Mouse (Mus musculus) midbrain, embryonic 14.5 days (tissue): ENCODE results near the gene Zswim1. TPM values are rescaled to one million over a fixed set of nuclear protein-coding genes. Genes with fewer than 3 reads are reported as not detected.

ENCODE experiments used
- ATAC-seq: fragments of 200-750 bp; cut with Nextera tagmentation; 2 replicates; pipeline ENCODE4 v1.8.0; 2017; ENCODE audit warnings: moderate number of reproducible peaks, moderate library complexity; ENCODE audit not compliant: low FRiP score, low TSS enrichment
- DNase-seq: peaks from one replicate; pipeline ENCODE4 v3.0.0-alpha.2; 2015
- H3K27ac ChIP-seq: fragments of 300-500 bp; sonication (generic); replicated peaks from 2 replicates; pipeline ENCODE4 v1.5.1; 2014; ENCODE audit warnings: mild to moderate bottlenecking, low read depth, low read length, moderate library complexity
- H3K27me3 ChIP-seq: fragments of 300-500 bp; sonication (generic); 2 replicates; pipeline ENCODE4 v1.6.1; 2014; ENCODE audit warnings: low read length, control low read depth, mixed read lengths; ENCODE audit not compliant: control insufficient read depth, insufficient read depth
- H3K36me3 ChIP-seq: fragments of 300-500 bp; sonication (generic); 2 replicates; pipeline ENCODE4 v1.6.1; 2014; ENCODE audit warnings: low read length, control low read depth; ENCODE audit not compliant: control insufficient read depth, insufficient read depth
- H3K4me1 ChIP-seq: fragments of 300-500 bp; sonication (generic); 2 replicates; pipeline ENCODE4 v1.6.1; 2014; ENCODE audit warnings: mild to moderate bottlenecking, antibody characterized with exemption, low read length, control low read depth; ENCODE audit not compliant: control insufficient read depth, insufficient read depth
- H3K4me2 ChIP-seq: fragments of 300-500 bp; sonication (generic); 2 replicates; pipeline ENCODE4 v1.6.1; 2014; ENCODE audit warnings: mild to moderate bottlenecking, low read length, moderate library complexity
- H3K4me3 ChIP-seq: fragments of 300-500 bp; sonication (generic); replicated peaks from 2 replicates; pipeline ENCODE4 v1.5.1; 2014; ENCODE audit warnings: low read depth, low read length
- H3K9ac ChIP-seq: fragments of 300-500 bp; sonication (generic); replicated peaks from 2 replicates; pipeline ENCODE4 v1.6.1; 2014; ENCODE audit warnings: mild to moderate bottlenecking, low read length, moderate library complexity
- H3K9me3 ChIP-seq: fragments of 300-500 bp; sonication (generic); 2 replicates; pipeline ENCODE4 v1.6.1; 2016; ENCODE audit warnings: low read length, control low read depth, mixed read lengths; ENCODE audit not compliant: control insufficient read depth
- WGBS: fragments of 180-500 bp; shearing (Covaris S2); extraction: QIAGEN DNeasy Blood & Tissue Kit; methylation state at CpG from one replicate; pipeline ENCODE4 v1.1.7; 2014; 5-methylcytosine and 5-hydroxymethylcytosine counted together
- polyA plus RNA-seq: library from polyadenylated mRNA; unstranded; fragments of >200 nt; fragmentation: Nextera tagmentation; extraction: Ambion mirVana; gene quantifications from 2 replicates; pipeline ENCODE4 v1.2.1, GENCODE M21; 2014

Zswim1 gene
- polyA plus RNA-seq, 1 experiment from 2014 or later, result 27.8 TPM

GRCm38 (mm10) chr2:164800252-164801004 lies 22.1 kb upstream of the Zswim1 start:
- DNase-seq (no peak), ATAC-seq (no peak)
- H3K9ac ChIP-seq, result no peak overlapping the region
- H3K9me3 ChIP-seq, result no peaks in the 10 kb centered on the region
- H3K4me1 ChIP-seq, result peaks cover 5% of the 10 kb centered on the region
- peaks cover 35% of the 10 kb centered on the region for H3K36me3 ChIP-seq
- no peak overlapping the region for H3K4me3 ChIP-seq
- WGBS, result 95% methylated on average over 13 of the region's 13 CpGs
- no peak overlapping the region for H3K4me2 ChIP-seq
- H3K27ac ChIP-seq, result no peak overlapping the region
- no peaks in the 10 kb centered on the region for H3K27me3 ChIP-seq

- 93% methylated on average over 16 of the region's 16 CpGs for WGBS
- peak overlapping the region; percentile 91; the same call in 1 of the 2 replicates for H3K4me3 ChIP-seq
These were observed 19.1 kb upstream of the Zswim1 start for GRCm38 (mm10) chr2:164803201-164803920.

GRCm38 (mm10) chr2:164803921-164804313 lies 18.6 kb upstream of the Zswim1 start:
- Histone ChIP-seq H3K4me1 (peaks cover 10% of the 10 kb centered on the region), H3K9ac (peak overlapping the region; percentile 61), H3K36me3 (peaks cover 20% of the 10 kb centered on the region), H3K4me2 (peak overlapping the region; percentile 71), H3K4me3 (peak overlapping the region; percentile 91), H3K9me3 (no peaks in the 10 kb centered on the region), H3K27ac (peak overlapping the region; percentile 81; the same call in 1 of the 2 replicates), H3K27me3 (no peaks in the 10 kb centered on the region)
- 59% methylated on average over 1 of the region's 1 CpGs for WGBS
- no peak for DNase-seq
- no peak for ATAC-seq

More at GRCm38 (mm10) chr2:164803201-164803920, 19.1 kb upstream of the Zswim1 start:
- Histone ChIP-seq H3K27ac (no peak overlapping the region), H3K9ac (peak overlapping the region; percentile 61), H3K9me3 (no peaks in the 10 kb centered on the region), H3K4me1 (peaks cover 10% of the 10 kb centered on the region), H3K27me3 (no peaks in the 10 kb centered on the region), H3K36me3 (peaks cover 18% of the 10 kb centered on the region), H3K4me2 (peak overlapping the region; percentile 71)
- DNase-seq (no peak), ATAC-seq (no peak)

- peak within 1 kb of the TSS; percentile 78 for H3K4me2 ChIP-seq
- no peaks in the 10 kb centered on the region for H3K27me3 ChIP-seq
- ATAC-seq (peak; percentile 97), DNase-seq (peak; percentile 99)
- H3K36me3 ChIP-seq, result peaks cover 17% of the 10 kb centered on the region
- peak within 1 kb of the TSS; percentile 91 for H3K4me3 ChIP-seq
- H3K4me1 ChIP-seq, result peaks cover 10% of the 10 kb centered on the region
- H3K9ac ChIP-seq, result peak within 1 kb of the TSS; percentile 70
- peak within 1 kb of the TSS; percentile 82 for H3K27ac ChIP-seq
- H3K9me3 ChIP-seq, result no peaks in the 10 kb centered on the region
- under 1% methylated on average over 47 of the region's 47 CpGs for WGBS
These were observed 17.8 kb upstream of the Zswim1 start, which contains the start of the genes Acot8 and Zswim3 for GRCm38 (mm10) chr2:164804533-164805331. Gene Acot8 (minus strand): TSS chr2:164804882. Gene Zswim3 (plus strand): TSS chr2:164805098.

- ATAC-seq (peak; percentile 53), DNase-seq (no peak)
- WGBS, result 3% methylated on average over 21 of the region's 21 CpGs
- Histone ChIP-seq H3K27ac (peak overlapping the region; percentile 82), H3K4me3 (peak overlapping the region; percentile 91), H3K9me3 (no peaks in the 10 kb centered on the region), H3K36me3 (peaks cover 17% of the 10 kb centered on the region), H3K4me1 (peaks cover 10% of the 10 kb centered on the region), H3K4me2 (peak overlapping the region; percentile 78), H3K9ac (peak overlapping the region; percentile 70), H3K27me3 (no peaks in the 10 kb centered on the region)
These were observed 17.2 kb upstream of the Zswim1 start for GRCm38 (mm10) chr2:164805332-164805718.

GRCm38 (mm10) chr2:164806614-164807013 lies 15.9 kb upstream of the Zswim1 start:
- Histone ChIP-seq H3K4me3 (no peak overlapping the region), H3K27me3 (no peaks in the 10 kb centered on the region), H3K9me3 (no peaks in the 10 kb centered on the region), H3K36me3 (peaks cover 15% of the 10 kb centered on the region; the same call in 1 of the 2 replicates), H3K4me1 (peaks cover 10% of the 10 kb centered on the region), H3K27ac (no peak overlapping the region), H3K9ac (no peak overlapping the region), H3K4me2 (peak overlapping the region; percentile 78)
- no peak for DNase-seq
- 89% methylated on average over 7 of the region's 7 CpGs for whole genome bisulfite sequencing
- ATAC-seq, result no peak

- ATAC-seq (no peak), DNase-seq (no peak)
- WGBS, result 61% methylated on average over 2 of the region's 2 CpGs
- no peaks in the 10 kb centered on the region for H3K27me3 ChIP-seq
- no peak overlapping the region for H3K9ac ChIP-seq
- H3K4me3 ChIP-seq, result no peak overlapping the region
- no peak overlapping the region for H3K27ac ChIP-seq
- peaks cover 30% of the 10 kb centered on the region for H3K36me3 ChIP-seq
- H3K4me1 ChIP-seq, result no peaks in the 10 kb centered on the region
- no peaks in the 10 kb centered on the region for H3K9me3 ChIP-seq
- H3K4me2 ChIP-seq, result no peak overlapping the region
These were observed 8.9 kb upstream of the Zswim1 start for GRCm38 (mm10) chr2:164813557-164813956.

GRCm38 (mm10) chr2:164815348-164815747 lies 7.1 kb upstream of the Zswim1 start:
- Histone ChIP-seq H3K9ac (no peak overlapping the region), H3K4me1 (no peaks in the 10 kb centered on the region), H3K27ac (no peak overlapping the region), H3K36me3 (peaks cover 26% of the 10 kb centered on the region), H3K4me3 (no peak overlapping the region), H3K27me3 (no peaks in the 10 kb centered on the region), H3K4me2 (no peak overlapping the region), H3K9me3 (no peaks in the 10 kb centered on the region)
- 93% methylated on average over 5 of the region's 5 CpGs for WGBS
- ATAC-seq (no peak), DNase-seq (no peak)
